8 mouse cellular contexts compared by ENCODE assay signal in genomic region chr10:71159676-71160235, GRCm38 (mm10). TPM values are rescaled to one million over a fixed set of nuclear protein-coding genes. Genes with fewer than 3 reads are reported as not detected.
A peak's percentile ranks its signal among the peaks of the same experiment; 100 is the strongest.
DNase-seq lines count a peak whose midpoint lies in the region; ATAC-seq and TF ChIP-seq lines count a peak whose summit lies in the region.

Gene Bicc1 (minus strand): TSS chr10:71159700.

- peaks cover 10% of the 10 kb centered on the region for H3K4me1 ChIP-seq in megakaryocyte, embryonic 14.5 days
- no peaks in the 10 kb centered on the region for H3K4me1 ChIP-seq in lung, adult 2 months (ENCODE audit: control insufficient read depth, insufficient read depth, low read length)

- no peak for TF ChIP-seq POLR2A in lung, adult 2 months (IDR thresholded peaks at IDR 0.05; ENCODE audit: borderline replicate concordance, extremely low read depth, low read depth, low read length)

- no peak for TF ChIP-seq CTCF in lung, adult 2 months (IDR thresholded peaks at IDR 0.05; ENCODE audit: insufficient read depth, low read length)

- peaks cover 25% of the 10 kb centered on the region for H3K9me3 ChIP-seq in megakaryocyte, embryonic 14.5 days

- 3% methylated on average over 55 of the region's 69 CpGs for WGBS in lung, adult 2 months

- H3K36me3 ChIP-seq in megakaryocyte, embryonic 14.5 days (replicated peaks; ENCODE audit: low read length): no peaks in the 10 kb centered on the region

- ATAC-seq in megakaryocyte, adult 5-6 weeks (ENCODE audit: poor library complexity, severe bottlenecking): no peak

- H3K4me3 ChIP-seq in megakaryocyte, embryonic 14.5 days (replicated peaks): peak within 1 kb of the TSS; percentile 82
- peak within 1 kb of the TSS; percentile 67 for H3K4me3 ChIP-seq in lung, adult 2 months (replicated peaks; ENCODE audit: extremely low read depth, low read depth, low read length)

- peaks cover 37% of the 10 kb centered on the region for H3K27me3 ChIP-seq in megakaryocyte, embryonic 14.5 days (replicated peaks)

- DNase-seq in embryo, embryonic 11.5 days (ENCODE audit: low read depth, low spot score): peak; percentile 19
- peak; percentile 17 for DNase-seq in heart, adult 8-10 months (ENCODE audit: low spot score)
- peak; percentile 46 for DNase-seq in kidney, adult 9 months
- peak; percentile 30 for DNase-seq in lung, adult 2 months
- peak; percentile 16 for DNase-seq in ovary, postnatal 10 days (ENCODE audit: low spot score)
- DNase-seq in frontal cortex, postnatal 25 days (ENCODE audit: low spot score in 2 of 2): no peak

RNA-seq across cellular contexts. Expression of gene Bicc1, which starts in this region (rescaled TPM):
- 0.01 TPM in 1 of 2 replicates, not detected in the other for polyA plus RNA-seq in megakaryocyte, embryonic 14.5 days (2012; ENCODE audit: insufficient read depth, low replicate concordance)
- total RNA-seq in megakaryocyte, adult 5-6 weeks (2015): 0.05 TPM in 1 of 2 replicates, not detected in the other
- not detected in 2 replicates for total RNA-seq in megakaryocyte, adult 5-6 weeks (2017)
- 10 to 100 TPM; 11.8 to 17.8 (median 14.1) TPM for total RNA-seq in heart, adult 8-10 months (2022)
- polyA plus RNA-seq in lung, adult 2 months (2012; rRNA removed): 22.8 and 23.5 TPM in 2 replicates

Comparison
In these comparisons a context has a peak if more than half of its experiments do, and no peak if none do; other contexts are left out.
1. RNA of gene Bicc1 (total RNA-seq): 11.8 to 17.8 TPM in heart, adult 8-10 months; 0.05 TPM in megakaryocyte, adult 5-6 weeks; every median in the first group is over 10 times any median in the second.
2. RNA of gene Bicc1 (polyA plus RNA-seq): 22.8 to 23.5 TPM in lung, adult 2 months; 0.01 TPM in megakaryocyte, embryonic 14.5 days; every median in the first group is over 10 times any median in the second.
3. DNase-seq: peak in embryo, embryonic 11.5 days (single experiment), heart, adult 8-10 months (single experiment), kidney, adult 9 months (single experiment), lung, adult 2 months (single experiment) and ovary, postnatal 10 days (single experiment); none in frontal cortex, postnatal 25 days (0 of 2).